In the genomic region with DNA sequence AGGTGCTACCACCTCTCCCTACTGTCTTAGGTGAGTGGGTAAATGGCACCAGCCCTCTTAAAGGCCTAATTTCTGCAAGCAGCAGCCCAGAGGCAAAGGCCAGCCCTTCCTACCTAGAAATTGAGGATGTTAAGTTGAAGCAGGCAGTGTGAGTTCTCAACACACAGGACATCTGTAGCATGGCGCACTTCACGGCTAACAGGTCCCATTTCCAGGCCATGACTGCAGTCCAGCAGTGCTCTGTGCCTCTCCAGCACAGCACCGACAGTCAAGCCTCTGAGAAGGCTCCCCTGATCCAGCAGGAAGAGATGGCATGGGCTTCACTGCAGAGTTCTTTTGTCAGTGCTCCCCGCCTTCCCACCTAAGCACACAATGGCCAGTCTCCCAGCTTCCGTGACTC, we compare ENCODE assay signal across 26 mouse cellular contexts. TPM values are rescaled to one million over a fixed set of nuclear protein-coding genes. Genes with fewer than 3 reads are reported as not detected.
DNase-seq lines count a peak whose midpoint lies in the region; ATAC-seq and TF ChIP-seq lines count a peak whose summit lies in the region.
"Had no signal": no experiment of that assay in that cellular context is flagged by ENCODE, and none has a peak within 500 bp of the region (broad histone marks: within the 10 kb centered on the region; RNA-seq: fewer than 3 reads in every experiment).

No protein-coding gene starts in this region.

- H3K79me2 ChIP-seq in CH12.LX (replicated peaks; ENCODE audit: control insufficient read depth, extremely low read depth, insufficient read depth, poor library complexity, severe bottlenecking) = peaks cover 63% of the 10 kb centered on the region

- no peaks in the 10 kb centered on the region for H3K4me1 ChIP-seq in midbrain, embryonic 12.5 days
- H3K4me1 ChIP-seq in midbrain, embryonic 16.5 days (ENCODE audit: control insufficient read depth, insufficient read depth, low read length) = no peaks in the 10 kb centered on the region
- H3K4me1 ChIP-seq in CH12.LX (ENCODE audit: control insufficient read depth in 1 of 2, insufficient read depth in 2 of 2) = peaks cover 38 to 60% of the 10 kb centered on the region in 2 experiments
- H3K4me1 ChIP-seq: embryonic facial prominence, embryonic 12.5 days; embryonic facial prominence, embryonic 15.5 days; heart, embryonic 12.5 days; heart, embryonic 15.5 days had no signal

- no peak for TF ChIP-seq CTCF in CH12.LX (conservative IDR thresholded peaks at IDR 0.05 in 1 of 2, IDR thresholded peaks at IDR 0.05 in 1 of 2; ENCODE audit: low read depth in 2 of 2, low read length in 2 of 2)

- H3K36me3 ChIP-seq in midbrain, embryonic 12.5 days = peaks cover 79% of the 10 kb centered on the region
- peaks cover 54% of the 10 kb centered on the region for H3K36me3 ChIP-seq in midbrain, embryonic 16.5 days (ENCODE audit: control insufficient read depth, insufficient read depth, low read length)
- H3K36me3 ChIP-seq in CH12.LX (replicated peaks in 1 of 2; ENCODE audit: control insufficient read depth in 1 of 2, insufficient read depth in 1 of 2, low read length in 1 of 2) = peaks cover 82 to 97% of the 10 kb centered on the region in 2 experiments

- H3K4me3 ChIP-seq in midbrain, embryonic 12.5 days = no peak overlapping the region
- no peak overlapping the region for H3K4me3 ChIP-seq in midbrain, embryonic 16.5 days (ENCODE audit: low read depth, low read length)
- no peak overlapping the region for H3K4me3 ChIP-seq in CH12.LX (replicated peaks in 1 of 3; ENCODE audit: low read depth in 2 of 3, low read length in 2 of 3, poor library complexity in 1 of 3)
- H3K4me3 ChIP-seq: embryonic facial prominence, embryonic 12.5 days; embryonic facial prominence, embryonic 15.5 days; heart, embryonic 12.5 days; heart, embryonic 15.5 days; hindbrain, embryonic 12.5 days had no signal

- no peak overlapping the region for H3K4me2 ChIP-seq in midbrain, embryonic 12.5 days (replicated peaks)
- H3K4me2 ChIP-seq in midbrain, embryonic 16.5 days (ENCODE audit: low read length) = no peak overlapping the region
- no peak overlapping the region for H3K4me2 ChIP-seq in CH12.LX (ENCODE audit: insufficient read depth, low read depth, poor library complexity, severe bottlenecking)
- H3K4me2 ChIP-seq: embryonic facial prominence, embryonic 12.5 days; embryonic facial prominence, embryonic 15.5 days; heart, embryonic 12.5 days; heart, embryonic 15.5 days; hindbrain, embryonic 12.5 days had no signal

- in situ Hi-C loops in CH12.LX (cut with MboI; ENCODE audit: low pct_ligation_motif_present, low pct_unique_long_range_greater_than_20kb, low sequenced_read_pairs) = no loop called here

- TF ChIP-seq RAD21 in CH12.LX (IDR thresholded peaks at IDR 0.05; ENCODE audit: low read depth, low read length) = no peak

- H3K27ac ChIP-seq in midbrain, embryonic 12.5 days (replicated peaks) = peak overlapping the region; percentile 52; the same call in 1 of the 2 replicates
- H3K27ac ChIP-seq in midbrain, embryonic 16.5 days (ENCODE audit: low read length) = no peak overlapping the region
- no peak overlapping the region for H3K27ac ChIP-seq in CH12.LX (ENCODE audit: insufficient read depth, low read depth)
- H3K27ac ChIP-seq: embryonic facial prominence, embryonic 12.5 days; embryonic facial prominence, embryonic 15.5 days; heart, embryonic 15.5 days; hindbrain, postnatal 0 days had no signal

- no peaks in the 10 kb centered on the region for H3K9me3 ChIP-seq in midbrain, embryonic 12.5 days
- no peaks in the 10 kb centered on the region for H3K9me3 ChIP-seq in midbrain, embryonic 16.5 days (replicated peaks; ENCODE audit: control insufficient read depth, low read length, poor library complexity, severe bottlenecking)
- H3K9me3 ChIP-seq in CH12.LX (replicated peaks; ENCODE audit: low read length) = no peaks in the 10 kb centered on the region
- H3K9me3 ChIP-seq: embryonic facial prominence, embryonic 12.5 days; embryonic facial prominence, embryonic 15.5 days; heart, embryonic 12.5 days; heart, embryonic 15.5 days; hindbrain, embryonic 12.5 days had no signal

- no peak for ATAC-seq in midbrain, embryonic 12.5 days (ENCODE audit: low FRiP score, low read depth)
- ATAC-seq in midbrain, embryonic 16.5 days = no peak
- ATAC-seq: activated CD4-positive, CD25-positive, alpha-beta regulatory T cell, adult 4 months; CD4-positive, CD25-positive, alpha-beta regulatory T cell, adult 4 months; forebrain, embryonic 14.5 days; hindbrain, postnatal 0 days; inflammation-experienced regulatory T-cells, adult 6 months had no signal

- DNase-seq in CH12.LX (ENCODE audit: extremely low read depth) = no peak
- DNase-seq in brain, adult 2 months (ENCODE audit: low read depth, low spot score) = peak; percentile 33
- DNase-seq in left cerebral cortex, adult 9 months (ENCODE audit: low spot score in 2 of 2) = no peak
- DNase-seq in right cerebral cortex, postnatal 4 days = no peak
- DNase-seq: adrenal gland, adult 8-10 months; adrenal gland, postnatal 25 days; cerebellum, adult 11 months; cerebellum, adult 2 months; cerebellum, adult 9-11 months; cerebellum, postnatal 25 days; gastrocnemius, postnatal 25 days; heart, adult 18-20 months; heart, postnatal 10 days; heart, postnatal 36 days had no signal

- H3K9ac ChIP-seq in midbrain, embryonic 12.5 days (replicated peaks) = no peak overlapping the region
- no peak overlapping the region for H3K9ac ChIP-seq in midbrain, embryonic 16.5 days (ENCODE audit: low read depth, low read length)
- no peak overlapping the region for H3K9ac ChIP-seq in CH12.LX (ENCODE audit: insufficient read depth, low read depth)
- H3K9ac ChIP-seq: embryonic facial prominence, embryonic 12.5 days; embryonic facial prominence, embryonic 15.5 days; heart, embryonic 12.5 days; heart, embryonic 15.5 days; hindbrain, embryonic 12.5 days had no signal

- whole genome bisulfite sequencing in midbrain, embryonic 12.5 days = 62% methylated on average over 5 of the region's 5 CpGs
- WGBS in midbrain, embryonic 16.5 days = 53% methylated on average over 5 of the region's 5 CpGs

- peak; percentile 29; the same call in 1 of the 2 replicates for TF ChIP-seq POLR2A in CH12.LX (IDR thresholded peaks at IDR 0.05; ENCODE audit: low read depth, low read length)

- no peak for TF ChIP-seq EP300 in CH12.LX (IDR thresholded peaks at IDR 0.05; ENCODE audit: low read length)

- dilution Hi-C loops in CH12.LX (cut with MboI; ENCODE audit: extremely low pct_ligation_motif_present, extremely low pct_unique_long_range_greater_than_20kb, low sequenced_read_pairs) = no loop called here

- no peaks in the 10 kb centered on the region for H3K27me3 ChIP-seq in midbrain, embryonic 12.5 days
- H3K27me3 ChIP-seq in midbrain, embryonic 16.5 days (ENCODE audit: control insufficient read depth, insufficient read depth, low read depth, low read length) = no peaks in the 10 kb centered on the region
- no peaks in the 10 kb centered on the region for H3K27me3 ChIP-seq in CH12.LX (replicated peaks)
- H3K27me3 ChIP-seq: embryonic facial prominence, embryonic 12.5 days; embryonic facial prominence, embryonic 15.5 days; heart, embryonic 12.5 days; heart, embryonic 15.5 days; hindbrain, embryonic 12.5 days had no signal

TF ChIP-seq in CH12.LX, 34 proteins besides CTCF, POLR2A, EP300 and RAD21:
- TF ChIP-seq CHD2 (IDR thresholded peaks at IDR 0.05; ENCODE audit: low read length) (0 out of 2 replicates have a peak, but pooled peaks have one; percentile 16), UBTF (IDR thresholded peaks at IDR 0.05; ENCODE audit: low read depth, low read length) (no peak), ZMIZ1 (IDR thresholded peaks at IDR 0.05; ENCODE audit: low read depth, low read length) (peak; percentile 66)

RNA-seq across cellular contexts. Expression of gene Nfe2l1, which starts 12.8 kb away (rescaled TPM):
- polyA plus RNA-seq in midbrain, embryonic 12.5 days (2016; fragmentation: Nextera tagmentation; extraction: Ambion mirVana) = 80.9 and 81.1 TPM in 2 replicates
- polyA plus RNA-seq in midbrain, embryonic 16.5 days (2015; fragmentation: Nextera tagmentation; extraction: Ambion mirVana) = 79.1 and 81.8 TPM in 2 replicates
- 113 and 169 TPM in 2 replicates for total RNA-seq in CH12.LX (2012; rRNA removed)
- 61.1 and 77.7 TPM in 2 replicates for total RNA-seq in CH12.LX (2014; rRNA removed)
- 145 and 182 TPM in 2 replicates for polyA plus RNA-seq in CH12.LX (2012; ENCODE audit: insufficient read length, low read depth)

RNA-seq across cellular contexts. Expression of gene Cbx1, which starts 28.1 kb away (rescaled TPM):
- polyA plus RNA-seq in midbrain, embryonic 12.5 days (2016; fragmentation: Nextera tagmentation; extraction: Ambion mirVana) = 156 and 166 TPM in 2 replicates
- 56.2 and 66.3 TPM in 2 replicates for polyA plus RNA-seq in midbrain, embryonic 16.5 days (2015; fragmentation: Nextera tagmentation; extraction: Ambion mirVana)
- total RNA-seq in CH12.LX (2012; rRNA removed) (144 and 163 TPM in 2 replicates), CH12.LX (2014; rRNA removed) (115 and 138 TPM in 2 replicates)
- polyA plus RNA-seq in CH12.LX (2012; ENCODE audit: insufficient read length, low read depth) = 223 and 251 TPM in 2 replicates

RNA-seq across cellular contexts. Expression of gene Copz2, which starts 32.7 kb away (rescaled TPM):
- 36.1 and 43.0 TPM in 2 replicates for polyA plus RNA-seq in midbrain, embryonic 12.5 days (2016; fragmentation: Nextera tagmentation; extraction: Ambion mirVana)
- polyA plus RNA-seq in midbrain, embryonic 16.5 days (2015; fragmentation: Nextera tagmentation; extraction: Ambion mirVana) = 14.8 and 16.3 TPM in 2 replicates
- total RNA-seq in CH12.LX (2012; rRNA removed) = 1.3 and 4.1 TPM in 2 replicates
- 0.28 and 0.35 TPM in 2 replicates for total RNA-seq in CH12.LX (2014; rRNA removed)
- 0.87 and 0.99 TPM in 2 replicates for polyA plus RNA-seq in CH12.LX (2012; ENCODE audit: insufficient read length, low read depth)
- polyA plus RNA-seq: activated CD4-positive, CD25-positive, alpha-beta regulatory T cell, adult 4 months; CD4-positive, CD25-positive, alpha-beta regulatory T cell, adult 4 months; inflammation-experienced regulatory T-cells, adult 6 months had no signal

RNA-seq across cellular contexts. Expression of gene Snx11, which starts 39.6 kb away (rescaled TPM):
- 40.1 and 42.6 TPM in 2 replicates for polyA plus RNA-seq in midbrain, embryonic 12.5 days (2016; fragmentation: Nextera tagmentation; extraction: Ambion mirVana)
- 46.7 TPM in 2 replicates for polyA plus RNA-seq in midbrain, embryonic 16.5 days (2015; fragmentation: Nextera tagmentation; extraction: Ambion mirVana)
- 153 and 173 TPM in 2 replicates for total RNA-seq in CH12.LX (2012; rRNA removed)
- 244 and 246 TPM in 2 replicates for total RNA-seq in CH12.LX (2014; rRNA removed)
- polyA plus RNA-seq in CH12.LX (2012; ENCODE audit: insufficient read length, low read depth) = 208 and 217 TPM in 2 replicates
